Mouse (Mus musculus): ENCODE measurements at regions not wholly inside any gene's neighbourhood (a gene's known extent, or its start where the extent isn't known, plus 50 kb on each side); places are given as distances from the start of the nearest gene placed in this dataset.

GRCm38 (mm10) chr12:70628384-70629365 lies 175.8 kb downstream of the Tmx1 start:
- in situ Hi-C loops (cut with MboI, MseI), result no loop called here

GRCm38 (mm10) chr12:70629371-70629770 lies 176.5 kb downstream of the Tmx1 start:
- in situ Hi-C loops (cut with MboI, MseI), result no loop called here

DNA sequence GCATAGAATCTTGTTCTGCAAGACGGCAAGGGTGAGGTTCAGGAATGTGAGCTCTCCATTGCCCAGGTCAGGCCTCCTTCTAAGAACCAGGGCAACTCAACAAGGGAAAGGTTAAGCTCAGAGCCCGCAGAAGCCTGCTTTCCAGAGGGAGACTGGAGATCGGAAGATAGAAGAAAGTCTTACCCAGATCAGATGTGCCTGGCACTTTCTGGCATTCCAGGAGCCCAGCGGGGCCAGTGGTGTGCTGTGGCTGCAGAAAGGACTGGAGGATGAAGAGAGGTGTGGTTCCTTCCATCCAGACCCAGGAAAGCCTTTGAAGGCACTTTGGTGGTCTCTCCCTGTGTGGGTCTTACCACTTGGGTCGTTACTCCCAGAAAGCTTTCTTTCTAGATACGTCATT lies 178.4 kb downstream of the Tmx1 start:
- in situ Hi-C loops (cut with MboI, MseI), result no loop called here

- in situ Hi-C loops (cut with MboI, MseI), result no loop called here
Measured at GRCm38 (mm10) chr12:70633194-70633593, 180.3 kb downstream of the Tmx1 start.

GRCm38 (mm10) chr12:70633622-70634365 lies 180.9 kb downstream of the Tmx1 start:
- in situ Hi-C loops (cut with MboI, MseI), result no loop called here

DNA sequence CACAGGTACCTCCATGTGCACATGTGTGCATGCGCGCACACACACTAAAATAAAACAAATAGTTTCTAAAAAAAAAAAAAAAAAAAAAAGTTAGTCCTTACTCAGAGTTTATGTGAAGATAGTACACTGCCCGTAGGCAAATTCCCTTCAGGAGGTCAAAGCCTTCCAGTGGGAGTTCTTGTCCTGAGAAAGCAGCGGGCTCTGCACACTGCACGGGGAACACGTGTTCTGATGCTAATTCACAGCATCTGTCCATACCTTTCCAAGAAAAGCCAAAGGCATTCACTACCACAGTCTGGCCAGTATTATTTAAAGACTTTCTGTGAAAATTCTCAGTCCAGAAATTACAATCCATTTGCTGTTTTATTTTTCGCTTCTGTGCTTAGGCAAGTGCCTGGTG lies 183.1 kb downstream of the Tmx1 start:
- in situ Hi-C loops (cut with MboI, MseI), result no loop called here

GRCm38 (mm10) chr12:70640186-70640585 lies 185.1 kb upstream of the Frmd6 start:
- in situ Hi-C loops (cut with MboI, MseI), result no loop called here

GRCm38 (mm10) chr12:70644910-70645309 lies 180.4 kb upstream of the Frmd6 start:
- in situ Hi-C loops (cut with MboI, MseI), result no loop called here

- in situ Hi-C loops (cut with MboI, MseI), result no loop called here
Measured at GRCm38 (mm10) chr12:70645407-70645806, 179.9 kb upstream of the Frmd6 start.

DNA sequence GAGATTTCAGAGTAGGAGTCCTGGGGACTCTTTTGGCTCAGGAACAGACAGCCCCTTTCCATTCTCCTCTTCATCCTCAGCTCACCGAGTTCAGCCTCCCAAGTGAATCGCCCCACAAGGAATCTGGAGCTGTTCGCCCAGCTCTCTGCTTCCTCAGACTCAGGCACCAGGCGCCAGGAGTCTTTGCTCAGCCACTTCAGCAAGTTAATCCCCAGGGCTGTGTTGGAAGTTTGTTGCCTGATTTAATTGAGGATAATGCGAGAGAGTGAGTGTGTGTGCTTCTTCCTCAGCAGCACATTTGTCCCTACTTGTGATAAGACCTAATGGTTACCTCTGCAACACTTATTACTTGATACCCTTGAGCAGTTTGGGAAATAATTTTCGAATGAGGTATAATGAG lies 177.8 kb upstream of the Frmd6 start:
- in situ Hi-C loops (cut with MboI, MseI), result no loop called here

- in situ Hi-C loops (cut with MboI, MseI), result no loop called here
Measured at GRCm38 (mm10) chr12:70648179-70648811, 177.0 kb upstream of the Frmd6 start.

- in situ Hi-C loops (cut with MboI, MseI), result no loop called here
Measured at GRCm38 (mm10) chr12:70648812-70649188, 176.5 kb upstream of the Frmd6 start.

- in situ Hi-C loops (cut with MboI, MseI), result loop anchor here (5.0 to 10.0 kb wide), 2 partner anchors 83 to 815 kb away; no protein-coding TSS in a partner anchor
Measured at GRCm38 (mm10) chr12:70649691-70650090, 175.6 kb upstream of the Frmd6 start.

DNA sequence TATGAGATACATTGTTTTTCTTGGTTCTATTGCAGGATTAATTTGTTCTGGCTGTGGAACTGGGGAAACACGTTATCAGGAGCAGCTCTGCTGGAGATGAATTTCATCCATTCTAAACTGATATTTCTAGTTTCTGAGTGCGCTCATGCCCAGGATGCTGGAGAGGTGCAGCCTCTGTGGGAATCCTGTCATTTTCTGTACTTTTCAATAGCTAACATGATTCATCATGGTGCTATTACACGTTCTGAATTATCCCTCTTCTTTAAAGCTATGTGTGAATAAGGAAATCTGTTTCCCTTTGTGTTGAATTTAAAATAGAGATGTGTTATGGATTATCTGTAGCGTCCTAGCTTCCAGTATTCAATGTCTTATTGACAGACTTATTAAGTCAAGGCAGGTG lies 174.8 kb upstream of the Frmd6 start:
- in situ Hi-C loops (cut with MboI, MseI), result loop anchor here (5.0 to 10.0 kb wide), 2 partner anchors 82 to 816 kb away; no protein-coding TSS in a partner anchor

DNA sequence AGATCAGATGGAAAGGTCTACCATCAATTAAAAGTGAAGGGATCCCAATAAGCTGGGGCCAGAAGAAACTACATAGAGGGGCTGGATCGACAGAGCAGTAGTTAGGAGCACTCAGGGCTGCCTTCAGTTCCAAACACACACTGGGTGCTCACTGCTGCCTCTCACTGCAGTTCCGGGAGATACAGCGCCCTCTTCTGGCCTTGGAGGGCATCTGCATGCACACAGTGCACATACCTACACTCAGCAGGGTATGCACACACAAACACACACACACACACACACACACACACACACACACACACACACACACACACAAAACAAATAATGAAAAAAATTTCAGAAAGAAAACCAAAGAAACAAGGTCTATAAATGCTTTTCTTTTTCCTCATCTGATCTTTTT lies 172.6 kb upstream of the Frmd6 start:
- in situ Hi-C loops (cut with MboI, MseI), result loop anchor here (5.0 to 10.0 kb wide), 2 partner anchors 80 to 818 kb away; no protein-coding TSS in a partner anchor

GRCm38 (mm10) chr12:70653971-70654370 lies 171.3 kb upstream of the Frmd6 start:
- in situ Hi-C loops (cut with MboI, MseI), result loop anchor here (5.0 to 10.0 kb wide), 2 partner anchors 78 to 819 kb away; no protein-coding TSS in a partner anchor

DNA sequence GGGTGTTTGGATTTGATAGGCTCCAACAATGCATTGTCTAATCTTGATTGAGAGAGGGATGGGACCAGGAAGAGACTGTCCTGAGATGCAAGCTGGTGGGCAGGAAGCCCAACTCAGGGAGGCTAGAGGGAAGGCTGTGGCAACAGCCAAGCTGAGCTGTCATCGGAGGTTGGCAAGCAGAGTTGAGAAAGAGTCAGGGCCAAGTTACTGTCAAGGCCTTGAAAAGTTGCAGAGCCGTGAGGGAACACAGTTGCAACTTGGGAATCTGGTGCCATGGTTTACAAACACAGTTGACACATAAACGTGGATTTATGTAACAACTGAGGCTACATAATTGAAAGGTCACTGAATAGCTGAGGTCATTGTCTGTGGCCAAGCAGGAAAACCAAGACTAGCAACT lies 170.8 kb upstream of the Frmd6 start:
- in situ Hi-C loops (cut with MboI, MseI), result loop anchor here (5.0 to 10.0 kb wide), 2 partner anchors 78 to 820 kb away; no protein-coding TSS in a partner anchor

GRCm38 (mm10) chr12:70655411-70655811 lies 169.9 kb upstream of the Frmd6 start:
- in situ Hi-C loops (cut with MboI, MseI), result loop anchor here (10.0 kb wide), 1 partner anchor 821 kb away; no protein-coding TSS in a partner anchor

- in situ Hi-C loops (cut with MboI, MseI), result loop anchor here (10.0 kb wide), 1 partner anchor 821 kb away; no protein-coding TSS in a partner anchor
Measured at GRCm38 (mm10) chr12:70655900-70656544, 169.3 kb upstream of the Frmd6 start.

DNA sequence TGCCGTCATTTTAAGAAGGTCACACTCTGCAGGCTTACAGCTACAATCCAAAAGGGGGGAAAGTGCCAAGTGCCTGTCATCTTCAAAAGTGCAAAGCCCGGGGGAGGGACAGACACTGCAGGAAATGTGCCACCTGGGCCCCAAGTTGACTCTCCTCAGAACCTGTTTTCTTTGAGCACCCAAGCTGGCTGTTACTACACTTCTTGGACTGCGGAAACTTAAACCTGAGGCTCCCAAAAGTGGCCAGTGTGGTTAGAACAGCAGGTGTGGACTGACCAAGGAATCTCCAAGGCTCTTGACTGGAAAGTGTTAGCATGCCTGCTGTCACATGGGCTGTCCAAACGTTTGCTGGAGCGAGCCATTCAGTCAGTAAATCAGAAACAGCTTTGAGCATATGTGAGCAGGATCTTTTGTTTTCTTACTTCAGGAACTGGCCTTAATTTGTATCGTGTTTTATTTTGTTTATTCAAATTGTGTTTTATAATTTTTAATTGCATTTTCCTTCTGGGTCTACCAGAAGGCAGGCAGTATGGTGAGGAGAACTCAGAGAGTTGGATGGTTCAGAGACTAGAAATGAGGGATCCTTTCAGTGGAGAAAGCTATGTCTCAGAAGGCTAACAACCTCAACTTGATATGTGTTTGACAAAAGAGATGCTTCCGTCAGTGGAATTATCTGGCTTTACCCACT lies 168.4 kb upstream of the Frmd6 start:
- in situ Hi-C loops (cut with MboI, MseI), result loop anchor here (10.0 kb wide), 1 partner anchor 822 kb away; no protein-coding TSS in a partner anchor
